Mouse (Mus musculus) megakaryocyte-erythroid progenitor cell, adult 5-6 weeks (primary cell): ENCODE results near the gene Cfap299. TPM values are rescaled to one million over a fixed set of nuclear protein-coding genes. Genes with fewer than 3 reads are reported as not detected.

ENCODE experiments used
- ATAC-seq: replicated peaks from 2 replicates; pipeline ENCODE4 v1.8.0; 2016; ENCODE audit warnings: mild to moderate bottlenecking, inconsistent platforms; ENCODE audit not compliant: severe bottlenecking, poor library complexity, low FRiP score, low TSS enrichment
- total RNA-seq, 2 experiments: library from RNA; stranded (forward) in 1 of 2; stranded (reverse) in 1 of 2; fragments of 200-1000, 215-1000 nt in 1 of 2; fragments of >200 nt in 1 of 2; fragmentation: Nextera tagmentation in 1 of 2; gene quantifications; 2 replicates each; pipeline ENCODE4 v1.2.3; 2014 to 2017

Gene Cfap299
- total RNA-seq, 2 experiments from 2014 or later = not detected

DNA sequence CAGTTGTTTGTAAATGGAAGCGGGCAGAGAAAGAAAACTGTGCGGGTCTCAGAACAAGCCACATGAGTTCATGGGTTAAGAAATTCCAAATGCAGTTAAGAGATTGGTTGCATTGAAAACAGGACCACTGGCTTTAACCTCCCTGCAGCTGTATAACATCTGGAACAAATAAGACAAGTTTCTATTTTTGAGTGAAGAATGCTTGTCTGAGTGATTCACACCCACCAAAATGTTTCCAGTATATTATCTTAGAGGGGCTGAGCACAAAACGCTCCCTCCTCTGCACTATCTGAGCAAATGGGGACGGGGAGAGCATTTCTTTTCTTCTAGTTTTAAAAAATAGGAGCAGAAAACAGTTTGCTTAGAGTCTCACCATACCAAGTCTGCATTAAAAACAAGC lies 458.6 kb downstream of the Cfap299 start:
- no peak for ATAC-seq

DNA sequence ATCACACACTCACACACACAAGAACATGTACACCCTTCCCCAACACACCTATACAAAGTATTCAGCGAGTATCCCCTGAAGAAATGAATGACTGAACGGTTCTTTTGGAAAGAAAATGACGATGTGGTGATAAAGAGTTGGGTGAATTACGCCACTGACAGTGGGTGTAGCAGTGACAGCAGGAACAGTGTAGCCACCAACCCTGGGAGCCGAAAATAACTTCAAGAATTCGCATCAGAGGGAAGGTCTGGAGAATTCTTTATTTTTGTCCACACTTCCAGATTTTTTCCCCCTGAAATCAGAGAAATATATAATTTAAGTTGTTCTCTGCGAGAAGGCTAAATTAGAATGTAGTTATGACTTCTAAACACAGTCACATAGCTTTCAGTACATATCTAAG lies 459.5 kb downstream of the Cfap299 start:
- ATAC-seq = no peak

DNA sequence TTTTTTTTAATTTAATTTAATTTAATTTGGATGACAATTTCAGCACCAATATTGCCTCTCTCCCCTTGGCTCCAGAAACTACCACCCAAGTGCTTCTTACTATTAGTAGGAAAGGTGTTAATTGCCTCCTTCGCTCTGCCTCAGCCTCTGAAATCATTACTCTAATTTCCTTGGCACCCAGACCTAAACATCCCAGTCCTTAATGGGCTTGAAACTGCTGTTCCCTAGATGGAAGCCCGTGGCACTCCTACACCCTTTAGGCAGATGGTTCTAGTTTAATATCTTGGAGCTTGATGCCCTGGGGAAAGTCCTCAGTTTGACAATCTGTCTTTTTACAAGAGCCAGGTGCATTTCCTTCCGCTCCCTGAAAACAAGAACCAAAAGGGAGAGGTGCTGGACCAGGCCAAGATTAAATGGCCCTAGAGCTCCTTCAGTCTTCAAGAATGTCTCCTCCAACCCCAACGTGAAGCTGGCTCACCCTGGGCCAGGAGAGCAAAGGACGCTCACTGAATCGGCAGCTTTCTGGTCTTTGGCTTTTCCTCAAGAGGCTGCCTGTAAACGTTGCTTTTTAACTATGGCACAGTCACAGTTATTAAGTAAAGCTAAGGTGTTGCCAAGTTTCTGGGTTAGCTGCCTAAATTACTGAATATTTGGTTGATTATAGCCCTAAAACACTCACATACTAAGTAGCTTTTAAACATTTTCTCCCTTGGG lies 461.9 kb downstream of the Cfap299 start:
- no peak for ATAC-seq

DNA sequence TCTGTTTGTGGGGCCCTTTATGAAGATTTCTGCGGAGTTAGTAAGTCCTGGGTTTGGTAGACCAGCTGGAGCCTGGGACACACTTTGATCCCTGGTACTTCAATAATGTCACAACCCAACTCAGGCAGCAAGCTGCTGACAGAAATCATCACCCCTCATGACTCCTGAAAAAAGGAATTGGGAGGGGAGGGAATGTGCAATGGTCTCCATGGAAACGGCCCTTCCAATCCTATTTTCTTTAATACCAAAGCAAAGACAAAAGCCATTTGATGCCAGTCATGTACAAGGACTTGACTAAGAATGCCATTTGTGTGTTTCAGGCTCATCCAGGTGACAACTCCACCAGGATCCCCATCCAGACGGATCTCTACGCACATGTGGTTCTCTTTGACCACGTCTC lies 472.4 kb downstream of the Cfap299 start:
- no peak for ATAC-seq

DNA sequence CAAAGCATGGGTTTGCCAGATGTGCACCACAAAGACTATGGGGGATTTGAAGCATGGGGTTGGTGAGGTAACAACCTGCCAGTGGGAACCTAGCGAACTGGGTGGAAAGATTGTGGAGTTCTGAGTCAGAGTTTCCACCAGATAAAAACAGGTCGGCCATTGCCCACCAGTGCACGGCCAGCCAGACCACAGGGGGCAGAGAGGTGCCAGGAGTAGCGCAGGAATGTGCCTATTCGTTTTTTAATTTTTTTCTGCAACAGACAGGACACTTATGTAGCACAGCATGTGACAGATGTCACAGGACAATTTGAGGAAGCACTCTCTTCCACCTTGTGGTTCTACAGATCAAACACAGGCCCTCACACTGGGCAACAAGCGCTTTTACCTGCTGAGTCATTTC lies 475.7 kb downstream of the Cfap299 start:
- no peak for ATAC-seq

DNA sequence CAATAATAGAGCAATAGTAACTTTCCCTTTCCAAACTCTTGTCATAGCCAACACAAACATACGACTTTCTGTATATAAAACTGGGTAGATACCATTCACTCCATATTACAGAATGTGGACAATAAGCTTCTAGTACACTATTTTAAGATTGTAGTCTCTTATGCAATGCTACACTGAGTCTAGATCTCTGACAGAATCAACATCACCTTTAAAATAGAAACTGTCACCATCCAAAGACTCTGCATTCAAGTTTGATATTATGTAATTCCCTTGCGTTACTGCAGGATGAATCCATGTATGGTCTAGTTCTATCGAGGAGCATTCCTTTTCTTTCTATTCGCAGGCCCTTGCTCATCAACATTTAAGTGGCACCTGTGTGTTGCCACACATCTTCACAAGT lies 477.4 kb downstream of the Cfap299 start:
- no peak for ATAC-seq

DNA sequence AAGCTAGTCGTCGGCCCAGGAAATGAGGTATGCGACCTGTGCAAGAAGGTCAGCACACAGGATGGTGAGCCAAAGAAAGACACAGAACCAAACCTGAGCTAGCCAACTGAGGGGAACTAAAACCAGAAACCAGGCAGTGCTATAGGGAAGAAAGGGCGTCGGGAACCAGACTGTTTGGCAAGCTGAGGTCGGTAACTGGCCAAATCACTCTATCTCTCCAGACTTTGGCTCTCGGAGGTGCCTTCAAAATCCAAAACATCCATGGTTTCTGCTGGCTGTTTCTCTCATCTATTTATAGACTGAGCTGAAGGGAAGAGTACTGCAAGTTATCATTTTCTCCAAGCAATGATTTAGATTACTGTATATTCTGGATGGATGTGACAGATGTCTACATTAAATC lies 477.9 kb downstream of the Cfap299 start:
- ATAC-seq = no peak

DNA sequence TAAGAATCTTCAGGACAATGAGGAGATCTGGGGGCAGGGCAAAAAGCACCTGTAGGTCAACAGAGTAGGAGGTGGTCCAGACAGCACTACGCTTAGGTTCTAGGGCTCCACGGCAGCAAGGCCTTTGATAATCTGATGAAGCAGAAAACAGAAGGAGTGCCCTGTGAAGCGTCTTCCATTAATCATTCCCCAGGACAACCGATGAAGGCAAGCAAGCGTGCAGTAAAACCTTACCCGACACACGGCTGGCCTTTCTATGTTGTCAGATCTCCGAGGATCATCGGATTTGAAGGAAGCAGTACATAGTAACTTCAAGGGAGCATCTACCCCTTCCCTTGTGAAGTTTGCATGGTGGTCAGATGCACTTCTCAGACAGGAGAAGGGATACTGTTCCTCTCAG lies 478.8 kb downstream of the Cfap299 start:
- ATAC-seq = no peak

DNA sequence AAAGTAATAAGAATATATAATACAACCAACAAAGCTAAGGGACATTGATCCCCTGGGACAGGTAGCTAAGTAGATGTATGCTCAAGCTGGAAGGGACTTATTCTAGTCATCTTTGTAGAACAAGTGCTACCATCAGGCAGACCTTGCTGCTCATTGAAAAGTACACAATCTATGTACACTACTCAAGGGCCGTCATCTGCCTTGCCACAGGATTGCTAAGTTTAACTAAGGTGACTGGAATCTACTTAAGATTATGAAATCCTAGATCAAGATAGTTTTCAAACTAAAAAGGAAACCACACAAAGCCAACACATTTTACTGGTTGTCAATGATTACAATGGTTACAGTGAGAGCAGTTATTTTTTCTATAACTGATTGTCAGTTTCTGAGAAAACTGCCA lies 483.3 kb downstream of the Cfap299 start:
- no peak for ATAC-seq

DNA sequence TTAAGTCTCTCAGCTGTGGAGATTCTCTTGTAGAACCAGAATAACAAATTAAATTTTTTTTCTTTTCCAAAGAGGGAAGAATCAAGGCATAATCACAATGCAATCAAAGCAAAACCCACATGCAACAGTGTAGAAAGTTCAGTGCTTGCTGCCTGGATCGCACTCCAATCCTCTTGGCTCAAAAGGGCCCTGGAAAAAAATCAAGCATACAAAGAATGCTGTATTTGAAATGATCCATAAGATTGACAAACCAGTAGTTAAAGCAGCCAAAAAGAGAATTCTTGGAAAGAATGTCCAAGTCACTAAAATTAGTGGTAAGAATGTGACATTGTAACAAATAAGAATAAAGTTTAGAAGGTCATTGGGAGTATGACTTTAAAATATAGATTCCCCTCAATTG lies 486.2 kb downstream of the Cfap299 start:
- ATAC-seq = no peak

DNA sequence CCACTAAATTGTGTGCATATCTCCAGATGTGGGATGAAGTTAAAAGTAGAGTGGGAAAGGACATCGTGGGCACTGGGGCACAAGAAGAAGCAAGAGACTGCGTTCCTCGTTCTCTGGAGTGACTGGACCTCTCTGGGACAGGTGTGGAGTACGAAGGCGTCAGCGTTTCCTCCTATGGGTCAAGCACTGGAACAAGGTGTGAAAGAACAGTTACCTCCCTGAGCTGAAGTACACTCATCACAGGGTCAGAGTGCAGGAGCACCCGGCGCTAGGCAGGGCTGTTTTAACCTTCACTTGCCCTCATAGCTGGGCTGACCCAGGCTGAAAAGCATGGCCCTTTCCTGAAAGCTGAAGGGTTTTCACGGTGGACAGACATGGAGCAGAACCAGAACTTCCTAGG lies 504.7 kb downstream of the Cfap299 start:
- ATAC-seq = no peak

DNA sequence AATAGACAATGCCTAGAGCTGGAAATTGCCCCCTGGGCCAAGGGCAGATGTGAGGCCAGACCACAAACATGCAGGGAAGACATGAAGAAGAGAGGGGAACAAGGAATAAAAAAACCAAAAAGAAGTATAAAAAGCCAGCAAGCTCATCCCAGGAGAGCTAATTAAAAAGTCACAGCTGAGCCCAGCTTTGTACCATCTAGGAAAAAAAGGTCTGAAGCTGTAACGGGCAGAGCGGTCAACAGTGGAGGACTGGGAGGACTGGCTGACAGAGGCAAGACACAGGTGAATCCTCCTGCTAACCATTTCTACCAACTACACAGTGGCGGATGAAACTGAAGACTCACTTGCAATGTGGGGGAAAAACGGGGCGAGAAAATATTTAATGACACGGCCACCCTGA lies 505.2 kb downstream of the Cfap299 start:
- ATAC-seq = no peak

DNA sequence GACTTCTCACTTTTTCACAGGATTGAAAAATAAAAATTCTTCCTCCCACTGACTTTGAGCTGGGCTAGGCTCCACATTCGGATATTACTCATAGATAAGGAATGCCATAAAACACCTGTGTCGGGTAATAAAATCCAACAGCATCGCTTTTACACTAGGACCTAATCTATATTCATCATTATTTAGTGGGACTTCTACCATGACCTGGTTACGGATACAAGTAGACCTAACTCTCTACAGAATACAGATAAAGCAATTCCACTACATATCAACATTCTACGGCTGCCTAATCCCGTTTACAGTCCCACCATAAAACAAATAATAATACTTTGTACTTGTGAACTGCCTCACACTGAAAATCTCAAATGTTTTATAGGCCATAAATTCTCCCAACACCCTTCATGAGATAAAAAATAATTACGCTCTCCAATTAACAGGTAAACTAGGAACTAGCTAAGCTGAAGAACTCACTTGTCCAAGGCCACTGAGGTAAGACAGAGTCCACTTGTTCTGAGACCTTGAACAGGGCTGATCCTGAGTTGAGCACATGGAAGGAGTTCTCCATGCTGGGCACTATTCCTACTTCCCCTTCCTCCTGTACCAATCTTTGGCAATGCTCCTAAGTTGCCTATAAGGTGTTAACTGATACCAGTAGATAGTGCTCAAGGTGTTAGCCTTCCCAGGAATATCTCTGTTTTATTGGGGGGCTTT lies 513.7 kb downstream of the Cfap299 start:
- ATAC-seq = no peak

DNA sequence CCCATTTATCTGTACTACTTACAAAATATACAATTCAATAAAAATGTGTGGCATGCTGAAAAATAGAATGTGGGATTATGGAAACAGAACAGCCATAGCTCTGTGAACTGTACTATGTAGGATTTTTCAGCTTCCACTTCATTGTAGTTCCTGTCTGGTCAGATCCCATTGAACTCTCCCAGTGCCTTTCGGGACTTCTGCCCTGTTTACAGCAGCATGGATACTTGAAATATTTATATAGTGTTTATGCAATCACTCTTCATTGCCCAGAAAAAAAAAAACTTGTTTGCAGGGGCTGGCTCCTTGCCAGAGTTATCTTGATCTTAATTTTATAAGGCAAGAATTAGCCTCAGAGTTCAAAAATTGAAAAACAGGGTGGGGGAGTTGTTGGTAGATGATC lies 515.6 kb downstream of the Cfap299 start:
- no peak for ATAC-seq

Other genes starting within 250 kb of the Cfap299 start
- not detected in 2 replicates for gene Prdm8, start 162.1 kb upstream of the Cfap299 start, total RNA-seq (2014; fragmentation: Nextera tagmentation)
- gene Prdm8, start 162.1 kb upstream of the Cfap299 start, total RNA-seq (2017) = not detected in 2 replicates
- gene Fgf5, start 75.1 kb upstream of the Cfap299 start, total RNA-seq (2014; fragmentation: Nextera tagmentation) = not detected in 2 replicates
- gene Fgf5, start 75.1 kb upstream of the Cfap299 start, total RNA-seq (2017) = not detected in 2 replicates
- not detected in 2 replicates for gene Gm11111, start 223.4 kb downstream of the Cfap299 start, total RNA-seq (2014; fragmentation: Nextera tagmentation)
- gene Gm11111, start 223.4 kb downstream of the Cfap299 start, total RNA-seq (2017) = not detected in 2 replicates